In genomic region chr6:149442884-149443283, GRCm38 (mm10) we compare ENCODE assay signal across 13 mouse cellular contexts. TPM values are rescaled to one million over a fixed set of nuclear protein-coding genes. Genes with fewer than 3 reads are reported as not detected.
A peak's percentile ranks its signal among the peaks of the same experiment; 100 is the strongest.
DNase-seq lines count a peak whose midpoint lies in the region; ATAC-seq lines count a peak whose summit lies in the region.
"Had no signal": no experiment of that assay in that cellular context is flagged by ENCODE, and none has a peak within 500 bp of the region (broad histone marks: within the 10 kb centered on the region; RNA-seq: fewer than 3 reads in every experiment).

No protein-coding gene starts in this region.

- 68% methylated on average over 1 of the region's 1 CpGs for WGBS in forebrain, embryonic 11.5 days
- 80% methylated on average over 1 of the region's 1 CpGs for WGBS in forebrain, embryonic 10.5 days
- 37% methylated on average over 1 of the region's 1 CpGs for WGBS in embryonic facial prominence, embryonic 14.5 days

- no peaks in the 10 kb centered on the region for H3K4me1 ChIP-seq in forebrain, embryonic 11.5 days (replicated peaks; ENCODE audit: control insufficient read depth, insufficient read depth, low read length)
- no peaks in the 10 kb centered on the region for H3K4me1 ChIP-seq in forebrain, embryonic 10.5 days
- no peaks in the 10 kb centered on the region for H3K4me1 ChIP-seq in embryonic facial prominence, embryonic 14.5 days (ENCODE audit: control insufficient read depth, insufficient read depth, low read length)
- H3K4me1 ChIP-seq: heart, embryonic 15.5 days had no signal

- H3K9me3 ChIP-seq in forebrain, embryonic 11.5 days (ENCODE audit: control insufficient read depth, low read length) = no peaks in the 10 kb centered on the region
- no peaks in the 10 kb centered on the region for H3K9me3 ChIP-seq in forebrain, embryonic 10.5 days
- no peaks in the 10 kb centered on the region for H3K9me3 ChIP-seq in embryonic facial prominence, embryonic 14.5 days (ENCODE audit: control insufficient read depth, low read length)
- H3K9me3 ChIP-seq: heart, embryonic 15.5 days had no signal

- no peak overlapping the region for H3K4me3 ChIP-seq in forebrain, embryonic 11.5 days (ENCODE audit: low read depth, low read length)
- no peak overlapping the region for H3K4me3 ChIP-seq in forebrain, embryonic 10.5 days
- no peak overlapping the region for H3K4me3 ChIP-seq in embryonic facial prominence, embryonic 14.5 days (ENCODE audit: low read depth, low read length)
- H3K4me3 ChIP-seq: heart, embryonic 15.5 days had no signal

- H3K27me3 ChIP-seq in forebrain, embryonic 11.5 days (ENCODE audit: control insufficient read depth, insufficient read depth, low read length) = no peaks in the 10 kb centered on the region
- H3K27me3 ChIP-seq in forebrain, embryonic 10.5 days (ENCODE audit: poor library complexity, severe bottlenecking) = no peaks in the 10 kb centered on the region
- H3K27me3 ChIP-seq in embryonic facial prominence, embryonic 14.5 days (replicated peaks; ENCODE audit: control insufficient read depth, insufficient read depth, low read length) = no peaks in the 10 kb centered on the region
- H3K27me3 ChIP-seq: heart, embryonic 15.5 days had no signal

- H3K27ac ChIP-seq in forebrain, embryonic 11.5 days (ENCODE audit: low read depth, low read length) = no peak overlapping the region
- no peak overlapping the region for H3K27ac ChIP-seq in forebrain, embryonic 10.5 days
- H3K27ac ChIP-seq in embryonic facial prominence, embryonic 14.5 days (replicated peaks; ENCODE audit: low read depth, low read length) = no peak overlapping the region
- H3K27ac ChIP-seq: heart, embryonic 15.5 days; liver, embryonic 14.5 days; macrophage had no signal

- no peak for DNase-seq in forebrain, embryonic 11.5 days (ENCODE audit: low spot score)
- DNase-seq in forebrain, embryonic 10.5 days (ENCODE audit: extremely low spot score, low spot score) = no peak
- DNase-seq in brain, adult 2 months (ENCODE audit: low read depth, low spot score) = peak; percentile 85
- DNase-seq in embryonic facial prominence, embryonic 14.5 days (ENCODE audit: low spot score) = peak; percentile 48
- DNase-seq in mesoderm, embryonic 11.5 days (ENCODE audit: low read depth, low spot score) = peak; percentile 59
- no peak for DNase-seq in testis, postnatal 10 days (ENCODE audit: low spot score)
- DNase-seq in right cerebral cortex, postnatal 25 days = no peak
- DNase-seq in heart, postnatal 36 days = no peak
- DNase-seq: adrenal gland, postnatal 10 days; kidney, adult 18-20 months had no signal

- ATAC-seq in forebrain, embryonic 11.5 days (replicated peaks; ENCODE audit: low FRiP score) = peak; percentile 82
- 0 out of 2 replicates have a peak, but pooled peaks have one; percentile 53 for ATAC-seq in embryonic facial prominence, embryonic 14.5 days (ENCODE audit: low read depth)

- no peak overlapping the region for H3K4me2 ChIP-seq in forebrain, embryonic 11.5 days (ENCODE audit: low read depth, low read length, severe bottlenecking)
- no peak overlapping the region for H3K4me2 ChIP-seq in embryonic facial prominence, embryonic 14.5 days (ENCODE audit: low read depth, low read length)
- H3K4me2 ChIP-seq: heart, embryonic 15.5 days had no signal

- no peaks in the 10 kb centered on the region for H3K36me3 ChIP-seq in forebrain, embryonic 11.5 days (ENCODE audit: control insufficient read depth, insufficient read depth, low read length)
- H3K36me3 ChIP-seq in forebrain, embryonic 10.5 days (replicated peaks) = no peaks in the 10 kb centered on the region
- no peaks in the 10 kb centered on the region for H3K36me3 ChIP-seq in embryonic facial prominence, embryonic 14.5 days (ENCODE audit: control insufficient read depth, insufficient read depth, low read length)
- H3K36me3 ChIP-seq: heart, embryonic 15.5 days had no signal

- intact Hi-C loops in heart, postnatal 36 days (cut with DNase I) = no loop called here

- no peak overlapping the region for H3K9ac ChIP-seq in forebrain, embryonic 11.5 days (ENCODE audit: low read length)
- H3K9ac ChIP-seq in embryonic facial prominence, embryonic 14.5 days (ENCODE audit: low read depth, low read length) = no peak overlapping the region
- H3K9ac ChIP-seq: heart, embryonic 15.5 days; liver, embryonic 14.5 days had no signal

RNA-seq across cellular contexts. Expression of gene Bicd1, which starts 34.2 kb away (rescaled TPM):
- 19.5 and 22.4 TPM in 2 replicates for polyA plus RNA-seq in forebrain, embryonic 11.5 days (2014; fragmentation: Nextera tagmentation; extraction: Ambion mirVana)
- polyA plus RNA-seq in forebrain, embryonic 10.5 days (2016; fragmentation: Nextera tagmentation; extraction: Ambion mirVana) = 12.8 and 13.2 TPM in 2 replicates
- polyA plus RNA-seq in embryonic facial prominence, embryonic 14.5 days (2014; fragmentation: Nextera tagmentation; extraction: Ambion mirVana) = 3.2 and 4.6 TPM in 2 replicates
- 1 to 10 TPM; 4.0 to 4.7 TPM for total RNA-seq in heart, postnatal 36 days (2021)

Comparison
In these comparisons a context has a peak if more than half of its experiments do, and no peak if none do; other contexts are left out.
1. DNase-seq: peak in brain, adult 2 months (single experiment), embryonic facial prominence, embryonic 14.5 days (single experiment) and mesoderm, embryonic 11.5 days (single experiment); none in forebrain, embryonic 11.5 days (single experiment), forebrain, embryonic 10.5 days (single experiment), testis, postnatal 10 days (single experiment), right cerebral cortex, postnatal 25 days (single experiment) and heart, postnatal 36 days (0 of 2).